Mouse (Mus musculus) forebrain, embryonic 14.5 days (tissue): ENCODE results near the gene Noc4l. TPM values are rescaled to one million over a fixed set of nuclear protein-coding genes. Genes with fewer than 3 reads are reported as not detected.

ENCODE experiments used
- ATAC-seq: fragments of 200-750 bp; cut with Nextera tagmentation; 2 replicates; pipeline ENCODE4 v1.8.0; 2017; ENCODE audit warnings: mild to moderate bottlenecking, moderate library complexity
- DNase-seq: peaks from one replicate; pipeline ENCODE4 v3.0.0-alpha.2; 2015; ENCODE audit warnings: low spot score
- H3K27ac ChIP-seq: fragments of 300-500 bp; sonication (generic); 2 replicates; pipeline ENCODE4 v1.5.1; 2014; ENCODE audit warnings: low read depth, mild to moderate bottlenecking, control low read depth, low read length, moderate library complexity
- H3K27me3 ChIP-seq: fragments of 300-500 bp; sonication (generic); replicated peaks from 2 replicates; pipeline ENCODE4 v1.6.1; 2014; ENCODE audit warnings: low read length, control low read depth, mixed read lengths; ENCODE audit not compliant: control insufficient read depth, insufficient read depth
- H3K36me3 ChIP-seq: fragments of 300-500 bp; sonication (generic); 2 replicates; pipeline ENCODE4 v1.6.1; 2014; ENCODE audit warnings: low read length, control low read depth; ENCODE audit not compliant: control insufficient read depth, insufficient read depth
- H3K4me1 ChIP-seq: fragments of 300-500 bp; sonication (generic); 2 replicates; pipeline ENCODE4 v1.6.1; 2014; ENCODE audit warnings: antibody characterized with exemption, low read length, control low read depth; ENCODE audit not compliant: control insufficient read depth, insufficient read depth
- H3K4me2 ChIP-seq: fragments of 300-500 bp; sonication (generic); 2 replicates; pipeline ENCODE4 v1.6.1; 2014; ENCODE audit warnings: mild to moderate bottlenecking, control low read depth, low read length
- H3K4me3 ChIP-seq: fragments of 300-500 bp; sonication (generic); 2 replicates; pipeline ENCODE4 v1.5.1; 2014; ENCODE audit warnings: low read depth, low read length, control low read depth
- H3K9ac ChIP-seq: fragments of 300-500 bp; sonication (generic); 2 replicates; pipeline ENCODE4 v1.6.1; 2014; ENCODE audit warnings: mild to moderate bottlenecking, low read length, control low read depth, moderate library complexity
- H3K9me3 ChIP-seq: fragments of 300-500 bp; sonication (generic); replicated peaks from 2 replicates; pipeline ENCODE4 v1.6.1; 2016; ENCODE audit warnings: low read length, control low read depth, mixed read lengths; ENCODE audit not compliant: control insufficient read depth
- WGBS: fragments of 180-500 bp; shearing (Covaris S2); extraction: QIAGEN DNeasy Blood & Tissue Kit; methylation state at CpG from one replicate; pipeline ENCODE4 v1.1.7; 2014; 5-methylcytosine and 5-hydroxymethylcytosine counted together
- polyA plus RNA-seq: library from polyadenylated mRNA; unstranded; fragments of >200 nt; fragmentation: Nextera tagmentation; extraction: Ambion mirVana; gene quantifications from 2 replicates; pipeline ENCODE4 v1.2.1, GENCODE M21; 2014

Gene Noc4l
- 37.6 and 40.6 TPM in 2 replicates for polyA plus RNA-seq

DNA sequence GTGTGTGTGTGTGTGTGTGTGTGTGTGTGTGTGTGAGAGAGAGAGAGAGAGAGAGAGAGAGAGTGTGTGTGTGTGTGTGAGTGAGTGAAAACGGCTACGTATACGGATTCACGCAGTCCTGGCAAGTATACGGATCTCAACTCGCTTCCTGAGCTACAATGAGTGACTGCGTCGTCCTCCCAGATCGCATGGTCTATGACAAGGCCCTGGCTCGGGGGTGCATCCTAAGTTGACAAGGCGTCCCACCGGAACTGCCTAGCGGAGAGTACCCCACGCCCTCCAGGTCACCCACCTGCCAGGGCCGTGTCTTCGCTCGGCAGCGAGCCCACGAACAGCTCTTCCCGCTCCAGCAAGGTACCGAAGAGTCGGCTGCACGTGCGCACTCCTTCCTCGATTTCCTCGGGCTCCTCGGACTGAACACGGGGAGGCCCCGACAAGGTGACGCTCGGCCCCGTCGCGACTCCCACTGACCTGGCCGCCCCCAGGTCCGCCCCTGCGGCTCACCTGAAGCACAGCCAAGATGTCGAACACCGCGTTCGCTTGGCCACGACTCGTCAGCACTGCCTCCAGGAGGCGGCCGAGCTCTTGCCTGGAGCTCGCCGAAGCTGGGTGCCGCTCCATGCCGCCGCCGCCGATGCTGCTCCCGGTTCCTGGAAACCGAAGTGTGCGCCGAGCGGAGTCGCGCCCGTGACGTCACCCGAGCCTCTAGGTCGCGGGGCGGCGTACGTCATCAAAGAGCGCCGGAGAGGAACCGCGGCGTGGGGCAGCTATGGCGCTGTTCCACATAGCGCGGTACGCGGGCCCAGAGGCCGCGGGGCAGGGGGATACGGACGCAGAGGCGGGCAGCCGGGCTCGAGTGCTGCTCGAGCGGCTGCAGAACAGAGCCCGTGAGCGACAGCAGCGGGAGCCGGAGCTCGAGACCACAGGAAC lies at the start of gene Noc4l, which contains the start of gene Ddx51:
Gene Noc4l, minus strand, starts transcription at position 699 of the 930 bp plus-strand sequence.
Gene Ddx51, plus strand, starts transcription at position 733 of the 930 bp plus-strand sequence.
- Histone ChIP-seq H3K9ac (peak within 1 kb of the TSS; percentile 79), H3K4me1 (peaks cover 7% of the 10 kb centered on the region), H3K27ac (no peak within 1 kb of the TSS; the same call in 1 of the 2 replicates), H3K36me3 (peaks cover 68% of the 10 kb centered on the region), H3K27me3 (no peaks in the 10 kb centered on the region), H3K4me2 (peak within 1 kb of the TSS; percentile 96), H3K9me3 (no peaks in the 10 kb centered on the region), H3K4me3 (peak within 1 kb of the TSS; percentile 98)
- DNase-seq (peak; percentile 97), ATAC-seq (peak; percentile 90)
- WGBS, result under 1% methylated on average over 91 of the region's 91 CpGs

DNA sequence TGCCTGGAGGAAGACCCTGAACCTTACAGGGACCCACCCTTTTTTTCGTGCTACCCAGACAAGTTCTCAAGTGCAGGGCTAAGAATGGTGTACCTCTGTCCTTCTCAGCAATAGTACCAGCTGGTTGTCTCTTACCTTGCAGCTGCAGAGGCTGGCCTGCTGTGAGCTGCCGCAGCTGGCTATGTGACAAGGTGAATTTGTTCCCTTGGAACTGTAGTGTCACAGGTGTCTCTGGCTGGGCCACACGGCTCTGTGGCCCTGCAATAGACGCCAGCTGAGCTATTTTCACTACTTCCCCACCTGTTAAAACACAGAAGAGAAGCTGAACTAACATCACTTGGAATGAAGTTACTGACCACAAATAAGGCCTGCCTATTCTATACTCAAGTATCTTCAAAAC lies 45.4 kb upstream of the Noc4l start:
- Histone ChIP-seq H3K4me3 (no peak overlapping the region), H3K27me3 (no peaks in the 10 kb centered on the region), H3K27ac (no peak overlapping the region), H3K4me2 (no peak overlapping the region), H3K9ac (no peak overlapping the region), H3K9me3 (no peaks in the 10 kb centered on the region), H3K4me1 (no peaks in the 10 kb centered on the region), H3K36me3 (peaks cover 95% of the 10 kb centered on the region)
- ATAC-seq (no peak), DNase-seq (no peak)
- WGBS, result 95% methylated on average over 4 of the region's 4 CpGs

DNA sequence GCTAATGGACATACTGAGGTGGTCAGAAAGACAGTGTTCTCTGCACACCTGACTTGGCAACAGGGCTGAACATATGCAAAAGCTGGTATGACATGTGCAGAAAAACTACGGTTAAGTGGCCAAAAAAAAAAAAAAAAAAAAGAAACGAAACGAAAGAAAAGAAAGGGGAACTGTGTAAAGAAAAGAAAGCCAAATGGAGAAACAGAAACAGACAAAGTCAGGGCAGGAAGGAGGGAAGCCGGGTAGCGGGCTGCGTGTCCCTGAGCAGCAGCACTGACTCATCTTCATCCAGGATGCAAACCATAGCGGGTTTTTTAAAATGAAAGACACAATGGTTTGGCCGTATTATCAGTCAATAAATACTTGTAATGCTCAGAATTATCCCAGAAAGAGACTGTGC lies 28.8 kb upstream of the Noc4l start:
- Histone ChIP-seq H3K36me3 (peaks cover 96% of the 10 kb centered on the region), H3K4me1 (no peaks in the 10 kb centered on the region), H3K9me3 (no peaks in the 10 kb centered on the region), H3K27me3 (no peaks in the 10 kb centered on the region), H3K4me3 (no peak overlapping the region), H3K9ac (no peak overlapping the region), H3K4me2 (no peak overlapping the region), H3K27ac (no peak overlapping the region)
- WGBS, result 90% methylated on average over 8 of the region's 8 CpGs
- ATAC-seq, result no peak
- DNase-seq, result no peak

DNA sequence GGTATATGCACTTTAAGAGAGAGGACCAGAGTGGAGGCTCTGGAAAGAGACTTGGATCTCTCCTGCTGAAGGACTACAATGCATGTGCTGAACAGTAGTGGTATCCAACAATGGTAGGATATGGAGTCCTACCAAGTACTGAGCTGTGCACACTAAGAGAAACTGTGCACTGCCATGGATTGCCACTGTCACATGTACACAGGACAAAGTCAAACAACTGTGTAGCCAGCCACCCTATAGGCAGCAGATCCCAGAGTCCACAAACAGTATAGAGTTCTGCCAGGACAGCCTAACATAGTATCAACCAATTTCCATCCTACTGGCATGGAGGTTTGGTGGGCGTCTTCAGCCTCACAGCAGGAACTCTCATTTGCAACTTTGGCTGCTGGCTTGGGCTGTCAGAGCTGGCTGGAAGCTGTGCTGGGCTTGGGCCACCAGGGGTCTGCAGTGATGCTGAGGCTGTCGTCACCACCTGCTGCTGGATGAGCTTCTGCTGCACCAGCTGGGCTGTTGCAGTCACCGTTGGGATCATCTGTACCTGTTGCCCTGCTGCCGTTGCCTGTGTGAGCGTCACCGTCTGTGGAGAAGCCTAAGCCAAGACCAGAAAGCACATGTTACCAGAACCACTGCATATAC lies 12.4 kb upstream of the Noc4l start:
- H3K9me3 ChIP-seq, result no peaks in the 10 kb centered on the region
- DNase-seq (no peak), ATAC-seq (no peak)
- H3K4me3 ChIP-seq, result no peak overlapping the region
- no peak overlapping the region for H3K9ac ChIP-seq
- H3K4me1 ChIP-seq, result no peaks in the 10 kb centered on the region
- H3K27ac ChIP-seq, result no peak overlapping the region
- no peaks in the 10 kb centered on the region for H3K27me3 ChIP-seq
- peaks cover 90% of the 10 kb centered on the region for H3K36me3 ChIP-seq
- H3K4me2 ChIP-seq, result no peak overlapping the region
- WGBS, result 71% methylated on average over 6 of the region's 6 CpGs

DNA sequence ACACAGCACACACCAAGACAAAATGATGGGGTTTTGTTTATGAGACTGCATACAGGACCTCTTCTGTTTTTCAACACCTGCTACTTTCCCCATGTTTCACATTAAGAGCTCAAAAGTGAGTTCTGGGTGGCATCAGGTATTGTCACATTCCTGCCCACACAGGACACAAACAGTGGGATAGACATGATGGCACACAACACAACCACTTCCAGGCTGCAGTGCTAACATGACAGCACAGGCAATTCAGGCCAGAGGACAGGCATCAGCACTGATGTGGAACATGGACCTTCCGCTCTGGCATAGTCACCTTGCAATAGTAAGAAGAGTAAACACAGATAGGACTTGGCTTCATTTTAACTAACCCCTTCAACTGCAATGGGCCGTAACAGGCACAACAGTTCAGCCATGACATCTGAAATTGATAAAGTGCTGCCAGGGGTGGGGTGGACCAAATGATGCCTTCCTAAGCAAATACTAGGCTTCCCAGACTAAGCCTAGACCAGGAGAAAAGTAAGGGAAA lies 11.6 kb upstream of the Noc4l start:
- Histone ChIP-seq H3K9me3 (no peaks in the 10 kb centered on the region), H3K4me3 (no peak overlapping the region), H3K27me3 (no peaks in the 10 kb centered on the region), H3K36me3 (peaks cover 90% of the 10 kb centered on the region), H3K27ac (no peak overlapping the region), H3K9ac (no peak overlapping the region), H3K4me1 (no peaks in the 10 kb centered on the region), H3K4me2 (no peak overlapping the region)
- WGBS, result 100% methylated on average over 2 of the region's 2 CpGs
- DNase-seq (no peak), ATAC-seq (no peak)

DNA sequence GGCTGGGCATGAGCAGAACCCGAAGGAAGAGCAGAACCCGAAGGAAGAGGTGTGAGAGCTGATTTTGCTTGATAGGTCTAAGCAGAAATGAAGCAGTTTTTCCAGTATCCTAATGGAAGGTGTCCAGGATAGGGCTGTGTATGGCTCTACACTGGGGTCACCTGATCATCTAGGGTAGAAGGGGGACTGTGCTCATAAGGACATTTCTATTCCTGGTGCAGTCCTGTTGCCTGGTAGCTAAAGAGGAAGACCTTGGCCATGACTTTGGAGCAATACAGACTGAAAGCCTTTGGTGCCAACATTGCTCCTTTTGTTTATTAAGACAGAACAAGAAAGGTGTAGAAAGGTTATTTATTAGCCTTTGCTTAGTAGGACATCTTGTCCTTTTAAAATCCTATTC lies 10.8 kb upstream of the Noc4l start:
- H3K9ac ChIP-seq, result no peak overlapping the region
- no peaks in the 10 kb centered on the region for H3K27me3 ChIP-seq
- H3K4me1 ChIP-seq, result no peaks in the 10 kb centered on the region
- WGBS, result 92% methylated on average over 2 of the region's 2 CpGs
- H3K27ac ChIP-seq, result no peak overlapping the region
- H3K4me2 ChIP-seq, result no peak overlapping the region
- no peaks in the 10 kb centered on the region for H3K9me3 ChIP-seq
- peaks cover 92% of the 10 kb centered on the region for H3K36me3 ChIP-seq
- DNase-seq, result no peak
- ATAC-seq, result no peak
- H3K4me3 ChIP-seq, result no peak overlapping the region

DNA sequence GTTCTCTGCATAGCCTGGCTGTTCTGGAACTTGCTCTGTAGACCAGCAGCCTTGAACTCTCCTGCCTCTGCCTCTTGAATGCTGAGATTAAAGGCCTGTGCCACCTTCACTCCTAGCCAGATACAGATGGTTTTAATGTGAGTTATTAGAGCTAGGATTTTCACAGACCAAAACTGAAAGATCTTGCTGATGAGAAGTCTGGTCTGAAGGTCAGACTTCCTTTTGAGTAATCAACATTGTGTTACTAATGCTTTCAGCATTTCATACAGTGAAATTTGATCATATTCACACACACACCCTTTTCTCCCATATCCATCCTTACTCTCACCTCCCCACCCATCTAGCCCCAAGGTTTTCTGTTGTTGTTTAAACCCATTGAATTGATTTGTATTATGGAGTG lies 6.5 kb upstream of the Noc4l start:
- Histone ChIP-seq H3K4me3 (no peak overlapping the region), H3K4me2 (no peak overlapping the region), H3K9me3 (no peaks in the 10 kb centered on the region), H3K9ac (no peak overlapping the region), H3K27me3 (no peaks in the 10 kb centered on the region), H3K36me3 (peaks cover 93% of the 10 kb centered on the region), H3K4me1 (no peaks in the 10 kb centered on the region), H3K27ac (no peak overlapping the region)
- ATAC-seq (no peak), DNase-seq (no peak)

DNA sequence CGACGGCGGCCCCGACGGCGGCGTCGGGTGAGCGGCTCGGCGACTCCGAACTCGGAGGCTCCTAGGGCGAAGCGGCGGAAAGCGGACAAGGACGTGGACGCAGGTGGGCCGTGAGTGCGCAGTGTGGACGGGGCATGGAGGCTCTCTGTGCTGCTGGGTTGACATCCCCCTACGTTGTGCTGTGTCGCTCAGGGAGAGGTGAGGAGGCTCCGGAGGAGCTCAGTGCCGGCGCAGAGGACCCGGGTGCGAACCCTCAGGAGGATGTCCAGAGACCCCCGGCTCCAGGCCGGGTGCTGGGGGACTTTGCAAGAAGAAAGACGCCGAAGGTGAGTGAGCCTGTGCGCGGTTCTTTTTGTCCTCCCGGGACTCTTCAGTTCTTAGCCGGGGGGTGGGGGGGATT lies 469 bp upstream of the Noc4l start:
- Histone ChIP-seq H3K27ac (no peak overlapping the region), H3K36me3 (peaks cover 68% of the 10 kb centered on the region), H3K27me3 (no peaks in the 10 kb centered on the region), H3K4me3 (peak overlapping the region; percentile 98), H3K4me2 (peak overlapping the region; percentile 96), H3K9me3 (no peaks in the 10 kb centered on the region), H3K9ac (peak overlapping the region; percentile 79), H3K4me1 (peaks cover 7% of the 10 kb centered on the region)
- ATAC-seq (peak; percentile 75), DNase-seq (no peak)
- WGBS, result 1% methylated on average over 35 of the region's 37 CpGs

DNA sequence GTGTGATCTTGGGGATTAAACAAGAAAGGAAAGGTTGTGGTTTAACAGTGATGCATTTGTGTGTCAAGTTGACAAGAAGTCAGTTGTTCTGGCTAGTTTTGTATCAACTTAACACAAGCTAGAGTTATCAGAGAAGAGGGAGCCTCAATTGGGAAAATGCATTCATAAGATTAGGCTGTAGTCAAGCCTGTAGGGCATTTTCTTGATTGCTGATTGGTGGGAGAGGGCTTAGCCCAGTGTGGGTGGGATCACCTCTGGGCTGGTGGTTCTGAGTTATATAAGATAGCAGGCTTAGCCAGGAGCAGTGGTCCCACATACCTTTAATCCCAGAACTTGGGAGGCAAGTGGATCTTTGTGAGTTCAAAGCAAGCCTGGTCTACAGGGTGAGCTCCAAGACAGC lies 6.8 kb downstream of the Noc4l start:
- ATAC-seq (no peak), DNase-seq (no peak)
- no peak overlapping the region for H3K27ac ChIP-seq
- no peaks in the 10 kb centered on the region for H3K9me3 ChIP-seq
- H3K4me3 ChIP-seq, result no peak overlapping the region
- H3K4me2 ChIP-seq, result no peak overlapping the region
- no peaks in the 10 kb centered on the region for H3K4me1 ChIP-seq
- no peak overlapping the region for H3K9ac ChIP-seq
- peaks cover 53% of the 10 kb centered on the region for H3K36me3 ChIP-seq
- no peaks in the 10 kb centered on the region for H3K27me3 ChIP-seq
